Mouse (Mus musculus) heart, adult 2 months (tissue): Measurements from ENCODE around the gene Ppp1cb. TPM values are rescaled to one million over a fixed set of nuclear protein-coding genes. Genes with fewer than 3 reads are reported as not detected.

Experiments used
- DNase-seq, 2 experiments: peaks; one replicate each; pipeline ENCODE4 v3.0.0; 2021
- H3K27ac ChIP-seq: fragments of 200-600 bp; 2 replicates; pipeline ENCODE4 v1.8.1; 2022
- H3K27me3 ChIP-seq: fragments of 200-500 bp; 2 replicates; pipeline ENCODE4 v1.6.1; 2012; ENCODE audit warnings: mild to moderate bottlenecking, low read length, inconsistent platforms, mixed read lengths; ENCODE audit not compliant: control insufficient read depth, insufficient read depth
- H3K36me3 ChIP-seq: fragments of 200-500 bp; 2 replicates; pipeline ENCODE4 v1.6.1; 2012; ENCODE audit warnings: low read length, inconsistent platforms; ENCODE audit not compliant: control insufficient read depth, insufficient read depth
- H3K4me1 ChIP-seq: fragments of 200-500 bp; 2 replicates; pipeline ENCODE4 v1.6.1; 2011; ENCODE audit warnings: low read length; ENCODE audit not compliant: control insufficient read depth, insufficient read depth
- H3K4me3 ChIP-seq: fragments of 200-600 bp; 2 replicates; pipeline ENCODE4 v1.8.1; 2022
- H3K79me2 ChIP-seq: fragments of 200-500 bp; replicated peaks from 2 replicates; pipeline ENCODE4 v1.6.1; 2012; ENCODE audit warnings: mild to moderate bottlenecking, inconsistent platforms, low read length, moderate library complexity, mixed read lengths; ENCODE audit not compliant: control insufficient read depth, insufficient read depth
- H3K9ac ChIP-seq: fragments of 200-500 bp; 2 replicates; pipeline ENCODE4 v1.6.1; 2012; ENCODE audit warnings: low read depth, mild to moderate bottlenecking, control low read depth, inconsistent platforms, low read length, mixed read lengths
- CTCF ChIP-seq: fragments of 200-600 bp; IDR thresholded peaks from 2 replicates; pipeline ENCODE4 v1.8.1; 2022; ENCODE audit warnings: antibody characterized with exemption, mild to moderate bottlenecking, moderate library complexity
- EP300 ChIP-seq: fragments of 200-500 bp; IDR thresholded peaks from 2 replicates; pipeline ENCODE4 v1.6.1; 2011; ENCODE audit warnings: low read depth, low read length, control low read depth; ENCODE audit not compliant: insufficient read depth
- POLR2A ChIP-seq: fragments of 200-500 bp; IDR thresholded peaks from 2 replicates; pipeline ENCODE4 v1.6.1; 2011; ENCODE audit warnings: mild to moderate bottlenecking, low read depth, low read length, control low read depth; ENCODE audit not compliant: insufficient read depth
- WGBS: fragments of 180-500 bp; shearing (Covaris S2); methylation state at CpG from one replicate; pipeline ENCODE4 v1.1.7; 2018; 5-methylcytosine and 5-hydroxymethylcytosine counted together
- intact Hi-C: fragments of 180-260 bp; cut with DNase I; formaldehyde crosslinking; loops from one replicate; pipeline ENCODE4 v1.15.1; 2025
- polyA plus RNA-seq: library from polyadenylated mRNA; depleted of rRNA; stranded (reverse); fragments of >200 nt; gene quantifications from 2 replicates; pipeline ENCODE4 v1.2.3, GENCODE M21; 2012
- total RNA-seq, 2 experiments: library from RNA; stranded (reverse); gene quantifications; 2 replicates each; pipeline ENCODE4 v1.2.3; 2021

Ppp1cb gene
- total and polyA plus RNA-seq, 3 experiments, result 82.1 to 471 (median 423) TPM

DNA sequence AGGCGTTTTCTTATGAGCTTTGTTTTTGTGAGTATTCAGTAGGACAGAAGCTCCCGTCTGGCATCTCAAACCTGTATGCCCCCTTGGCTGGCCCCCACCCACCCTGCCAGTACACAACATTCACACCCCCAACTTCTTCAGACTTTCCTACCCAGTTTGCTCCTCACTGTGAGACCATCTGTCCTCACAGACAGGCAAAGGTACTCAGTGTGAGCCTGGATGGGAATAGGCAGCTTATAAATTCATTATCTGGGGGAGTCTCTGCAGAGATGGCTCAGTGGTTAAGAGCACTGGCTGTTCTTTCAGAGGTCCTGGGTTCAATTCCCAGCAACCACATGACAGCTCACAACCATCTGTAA, 20.1 kb upstream of the Ppp1cb start:
- Histone ChIP-seq H3K4me1 (peaks cover 6% of the 10 kb centered on the region), H3K27me3 (no peaks in the 10 kb centered on the region), H3K36me3 (no peaks in the 10 kb centered on the region), H3K9ac (no peak overlapping the region), H3K4me3 (no peak overlapping the region), H3K79me2 (no peaks in the 10 kb centered on the region), H3K27ac (peak overlapping the region; percentile 8; the same call in 1 of the 2 replicates)
- 72% methylated on average over 2 of the region's 2 CpGs for WGBS
- no peak for TF ChIP-seq POLR2A
- no peak for TF ChIP-seq CTCF
- no peak for TF ChIP-seq EP300
- intact Hi-C loops, result no loop called here
- DNase-seq, result no peak

DNA sequence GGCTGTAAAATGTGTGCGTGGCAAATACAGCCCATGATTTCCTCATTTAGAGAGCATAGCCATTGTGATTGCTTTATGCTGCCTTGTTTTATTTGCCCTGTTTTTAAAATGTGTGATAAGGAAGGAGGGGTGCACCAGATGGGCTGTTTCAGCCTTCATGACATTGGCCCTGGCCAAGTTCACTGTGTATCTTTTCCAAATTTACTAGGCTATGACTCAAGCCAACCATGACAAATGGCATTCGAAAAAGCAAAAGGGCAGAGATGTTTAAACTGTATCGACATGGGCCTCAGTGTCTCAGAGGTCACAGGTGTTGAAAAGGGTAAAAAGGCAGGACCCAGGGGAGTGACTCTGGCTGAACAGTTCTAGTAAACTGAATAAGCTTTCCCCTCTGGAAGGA, 17.3 kb upstream of the Ppp1cb start:
- TF ChIP-seq POLR2A, result no peak
- TF ChIP-seq CTCF, result no peak
- no peak for TF ChIP-seq EP300
- H3K27me3 ChIP-seq, result no peaks in the 10 kb centered on the region
- no peaks in the 10 kb centered on the region for H3K79me2 ChIP-seq
- 0 out of 2 replicates have a peak overlapping the region, but pooled peaks have one; percentile 11 for H3K27ac ChIP-seq
- DNase-seq, result peak; percentile 33 to 46
- no peak overlapping the region for H3K9ac ChIP-seq
- WGBS, result 58% methylated on average over 3 of the region's 3 CpGs
- H3K36me3 ChIP-seq, result no peaks in the 10 kb centered on the region
- intact Hi-C loops, result no loop called here
- peaks cover 7% of the 10 kb centered on the region for H3K4me1 ChIP-seq
- H3K4me3 ChIP-seq, result no peak overlapping the region

DNA sequence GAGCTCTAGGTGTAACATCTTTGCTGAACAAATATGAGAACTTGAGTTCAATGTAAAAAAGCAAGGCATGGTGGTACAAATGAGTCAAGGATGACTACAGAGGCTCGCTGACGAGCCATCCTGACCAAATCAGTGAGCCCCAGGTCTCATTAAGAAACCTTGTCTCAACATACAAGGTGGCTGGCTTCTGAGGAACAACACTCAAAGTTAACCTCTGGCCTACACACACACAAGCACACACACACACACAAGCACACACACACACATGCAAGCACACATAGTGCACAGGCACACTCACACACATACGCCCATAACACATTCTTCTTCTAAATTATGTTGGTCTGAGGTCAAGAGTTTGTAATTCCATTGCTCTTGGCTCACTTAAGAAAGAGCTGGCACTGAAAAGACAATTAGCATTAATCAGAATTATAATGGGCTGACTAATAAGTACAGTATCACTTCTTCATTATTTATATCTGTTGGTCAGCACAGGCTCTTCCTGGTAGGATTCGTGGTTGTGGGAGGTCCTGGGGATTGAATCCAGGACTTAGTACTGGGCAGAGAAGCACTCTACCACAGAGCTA, 16.6 kb upstream of the Ppp1cb start:
- DNase-seq, result no peak
- WGBS, result 85% methylated on average over 4 of the region's 4 CpGs
- intact Hi-C loops, result no loop called here
- Histone ChIP-seq H3K9ac (no peak overlapping the region), H3K36me3 (no peaks in the 10 kb centered on the region), H3K27me3 (no peaks in the 10 kb centered on the region), H3K79me2 (no peaks in the 10 kb centered on the region), H3K4me1 (peaks cover 8% of the 10 kb centered on the region), H3K27ac (no peak overlapping the region), H3K4me3 (no peak overlapping the region)
- TF ChIP-seq EP300 (no peak), CTCF (no peak), POLR2A (no peak)

- WGBS, result 90% methylated on average over 3 of the region's 3 CpGs
- no peak for DNase-seq
- no peak overlapping the region for H3K4me3 ChIP-seq
- intact Hi-C loops, result no loop called here
- no peaks in the 10 kb centered on the region for H3K79me2 ChIP-seq
- TF ChIP-seq EP300, result no peak
- no peak for TF ChIP-seq CTCF
- no peak for TF ChIP-seq POLR2A
- H3K27ac ChIP-seq, result no peak overlapping the region
- no peaks in the 10 kb centered on the region for H3K27me3 ChIP-seq
- H3K36me3 ChIP-seq, result no peaks in the 10 kb centered on the region
- H3K9ac ChIP-seq, result no peak overlapping the region
- peaks cover 8% of the 10 kb centered on the region for H3K4me1 ChIP-seq
These were observed 14.7 kb upstream of the Ppp1cb start for GRCm38 (mm10) chr5:32443906-32444305.

DNA sequence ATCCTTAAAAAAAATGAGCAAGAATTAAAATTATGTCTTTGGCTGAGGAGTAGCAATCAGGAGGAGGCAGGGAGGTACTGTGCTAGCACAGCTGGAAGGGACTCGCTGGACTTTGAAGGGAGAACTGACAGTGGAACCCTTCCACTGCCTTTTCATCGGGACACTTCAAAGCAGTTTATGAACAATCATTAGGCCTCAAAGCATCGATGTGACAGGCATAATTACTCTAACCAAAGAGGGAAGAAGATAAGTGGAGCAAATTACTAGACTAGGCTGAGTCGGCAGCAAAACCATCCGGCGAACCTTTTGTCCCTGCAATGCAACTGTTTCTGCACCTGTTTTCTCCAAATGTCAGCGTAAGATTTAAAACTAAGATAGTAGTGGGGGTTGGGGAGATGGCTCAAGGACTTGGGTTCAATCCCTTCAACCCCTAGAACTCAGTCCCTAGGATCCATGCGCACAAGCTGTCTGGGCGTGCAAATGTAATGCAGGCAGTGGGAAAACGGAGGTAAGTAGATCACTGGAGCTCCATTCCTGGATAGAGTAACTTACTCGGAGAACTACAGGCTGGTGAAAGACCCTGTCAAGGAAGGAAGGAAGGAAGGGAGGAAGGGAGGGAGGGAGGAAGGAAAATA, 13.2 kb upstream of the Ppp1cb start:
- no peaks in the 10 kb centered on the region for H3K27me3 ChIP-seq
- no peak overlapping the region for H3K9ac ChIP-seq
- no peak for TF ChIP-seq CTCF
- 73% methylated on average over 11 of the region's 11 CpGs for WGBS
- H3K4me1 ChIP-seq, result peaks cover 5% of the 10 kb centered on the region
- H3K27ac ChIP-seq, result no peak overlapping the region
- H3K79me2 ChIP-seq, result no peaks in the 10 kb centered on the region
- H3K36me3 ChIP-seq, result no peaks in the 10 kb centered on the region
- intact Hi-C loops, result no loop called here
- H3K4me3 ChIP-seq, result no peak overlapping the region
- DNase-seq, result no peak

DNA sequence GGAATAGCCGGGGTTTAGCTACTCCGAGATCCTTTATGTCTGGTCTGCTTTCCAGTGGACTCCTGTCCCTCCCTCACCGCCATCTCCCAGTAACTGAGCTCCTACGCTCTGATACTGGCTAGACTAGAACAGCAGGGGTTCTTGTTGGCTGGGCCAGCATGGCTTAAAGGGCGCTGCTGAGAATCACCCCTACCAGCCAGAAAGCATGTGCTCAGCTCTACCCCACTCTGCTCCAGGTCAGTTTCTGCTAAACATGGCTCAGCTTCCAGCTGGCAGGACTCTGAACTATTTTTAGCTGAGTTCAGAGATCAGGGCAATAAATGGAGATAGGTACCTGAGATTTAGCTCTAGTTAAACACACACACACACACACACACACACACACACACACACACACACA, 12.2 kb upstream of the Ppp1cb start:
- intact Hi-C loops, result no loop called here
- WGBS, result 63% methylated on average over 5 of the region's 5 CpGs

More for the DNA sequence above, 12.2 kb upstream of the Ppp1cb start:
- no peaks in the 10 kb centered on the region for H3K36me3 ChIP-seq
- peak overlapping the region; percentile 84 for H3K27ac ChIP-seq
- H3K4me3 ChIP-seq, result no peak overlapping the region
- 0 out of 2 replicates have a peak, but pooled peaks have one; percentile 41 for TF ChIP-seq EP300
- TF ChIP-seq POLR2A, result no peak
- H3K27me3 ChIP-seq, result no peaks in the 10 kb centered on the region
- H3K4me1 ChIP-seq, result peaks cover 3% of the 10 kb centered on the region
- 0 out of 2 replicates have a peak overlapping the region, but pooled peaks have one; percentile 48 for H3K9ac ChIP-seq
- H3K79me2 ChIP-seq, result no peaks in the 10 kb centered on the region
- peak in 1 of 2 experiments; percentile 57 for DNase-seq
